Mouse (Mus musculus) heart, embryonic 15.5 days (tissue): ENCODE measurements around the gene Pi16. TPM values are rescaled to one million over a fixed set of nuclear protein-coding genes. Genes with fewer than 3 reads are reported as not detected.
"Not testable (repeated sequence)": the region's sequence is repeated elsewhere in the genome, so short reads cannot be mapped to it uniquely, and the experiment has no call there.

Source experiments
- ATAC-seq: fragments of 200-750 bp; cut with Nextera tagmentation; replicated peaks from 2 replicates; pipeline ENCODE4 v1.8.0; 2017; ENCODE audit warnings: low read depth, moderate TSS enrichment; ENCODE audit not compliant: insufficient number of reproducible peaks, insufficient read depth, low FRiP score
- H3K27ac ChIP-seq: fragments of 300-500 bp; sonication (generic); 2 replicates; pipeline ENCODE4 v1.5.1; 2015; ENCODE audit warnings: mild to moderate bottlenecking, inconsistent platforms
- H3K27me3 ChIP-seq: fragments of 300-500 bp; sonication (generic); 2 replicates; pipeline ENCODE4 v1.6.1; 2015; ENCODE audit warnings: inconsistent platforms
- H3K36me3 ChIP-seq: fragments of 300-500 bp; sonication (generic); 2 replicates; pipeline ENCODE4 v1.6.1; 2015; ENCODE audit warnings: mild to moderate bottlenecking, inconsistent platforms
- H3K4me1 ChIP-seq: fragments of 300-500 bp; sonication (generic); replicated peaks from 2 replicates; pipeline ENCODE4 v1.6.1; 2015; ENCODE audit warnings: inconsistent platforms
- H3K4me2 ChIP-seq: fragments of 300-500 bp; sonication (generic); 2 replicates; pipeline ENCODE4 v1.6.1; 2015; ENCODE audit warnings: inconsistent platforms, mild to moderate bottlenecking, moderate library complexity
- H3K4me3 ChIP-seq: fragments of 300-500 bp; sonication (generic); 2 replicates; pipeline ENCODE4 v1.5.1; 2015; ENCODE audit warnings: mild to moderate bottlenecking, inconsistent platforms
- H3K9ac ChIP-seq: fragments of 300-500 bp; sonication (generic); 2 replicates; pipeline ENCODE4 v1.6.1; 2015; ENCODE audit warnings: mild to moderate bottlenecking, inconsistent platforms
- H3K9me3 ChIP-seq: fragments of 300-500 bp; sonication (generic); replicated peaks from 2 replicates; pipeline ENCODE4 v1.6.1; 2016; ENCODE audit warnings: inconsistent platforms
- WGBS: fragments of 180-500 bp; shearing (Covaris S2); methylation state at CpG from one replicate; pipeline ENCODE4 v1.1.7; 2015; ENCODE audit warnings: mixed read lengths; 5-methylcytosine and 5-hydroxymethylcytosine counted together
- polyA plus RNA-seq: library from polyadenylated mRNA; unstranded; fragments of >200 nt; fragmentation: Nextera tagmentation; extraction: Ambion mirVana; gene quantifications from 2 replicates; pipeline ENCODE4 v1.2.1, GENCODE M21; 2015

Pi16 gene
- polyA plus RNA-seq: 4.3 and 5.8 TPM in 2 replicates

- WGBS: 86% methylated on average over 3 of the region's 3 CpGs
- H3K4me2 ChIP-seq, H3K9ac ChIP-seq, H3K36me3 ChIP-seq, ATAC-seq, H3K27me3 ChIP-seq, H3K4me3 ChIP-seq, H3K9me3 ChIP-seq: not testable (repeated sequence)
- peaks cover 17% of the 10 kb centered on the region for H3K4me1 ChIP-seq
- peak within 1 kb of the TSS; percentile 61 for H3K27ac ChIP-seq
Observed at GRCm38 (mm10) chr17:29317380-29317779, at the start of gene Pi16. Pi16 (plus strand) TSS chr17:29317680.

- H3K9ac ChIP-seq: peak overlapping the region; percentile 23; the same call in 1 of the 2 replicates
- H3K27ac ChIP-seq: peak overlapping the region; percentile 97
- H3K4me2 ChIP-seq: peak overlapping the region; percentile 77
- no peaks in the 10 kb centered on the region for H3K36me3 ChIP-seq
- H3K27me3 ChIP-seq: no peaks in the 10 kb centered on the region
- peak overlapping the region; percentile 96 for H3K4me3 ChIP-seq
- WGBS: 58% methylated on average over 6 of the region's 6 CpGs
- no peaks in the 10 kb centered on the region for H3K9me3 ChIP-seq
- ATAC-seq: no peak
- peaks cover 29% of the 10 kb centered on the region for H3K4me1 ChIP-seq
Observed at GRCm38 (mm10) chr17:29267931-29268681, 49.4 kb upstream of the Pi16 start.

- H3K4me3 ChIP-seq: peak within 1 kb of the TSS; percentile 96
- no peaks in the 10 kb centered on the region for H3K36me3 ChIP-seq
- H3K9ac ChIP-seq: peak within 1 kb of the TSS; percentile 96
- H3K4me2 ChIP-seq: peak within 1 kb of the TSS; percentile 77
- peak; percentile 90 for ATAC-seq
- H3K27ac ChIP-seq: peak within 1 kb of the TSS; percentile 97
- no peaks in the 10 kb centered on the region for H3K9me3 ChIP-seq
- no peaks in the 10 kb centered on the region for H3K27me3 ChIP-seq
- H3K4me1 ChIP-seq: peaks cover 28% of the 10 kb centered on the region
- under 1% methylated on average over 57 of the region's 63 CpGs for WGBS
Observed at GRCm38 (mm10) chr17:29268682-29269348, 48.7 kb upstream of the Pi16 start, which contains the start of gene BC004004. BC004004 (plus strand) TSS chr17:29268788.

GRCm38 (mm10) chr17:29269349-29269706 is 48.2 kb upstream of the Pi16 start:
- 15% methylated on average over 10 of the region's 10 CpGs for WGBS
- ATAC-seq: no peak
- Histone ChIP-seq H3K4me1 (peaks cover 29% of the 10 kb centered on the region), H3K27me3 (no peaks in the 10 kb centered on the region), H3K4me3 (peak overlapping the region; percentile 96), H3K36me3 (no peaks in the 10 kb centered on the region), H3K9ac (peak overlapping the region; percentile 96), H3K9me3 (no peaks in the 10 kb centered on the region), H3K27ac (peak overlapping the region; percentile 97), H3K4me2 (peak overlapping the region; percentile 77)

- Histone ChIP-seq H3K4me2 (peak overlapping the region; percentile 77; the same call in 1 of the 2 replicates), H3K9ac (no peak overlapping the region), H3K4me3 (no peak overlapping the region), H3K4me1 (peaks cover 25% of the 10 kb centered on the region), H3K27me3 (no peaks in the 10 kb centered on the region), H3K9me3 (no peaks in the 10 kb centered on the region), H3K27ac (no peak overlapping the region), H3K36me3 (no peaks in the 10 kb centered on the region)
- WGBS: 89% methylated on average over 9 of the region's 9 CpGs
- ATAC-seq: no peak
Observed at GRCm38 (mm10) chr17:29270148-29270698, 47.3 kb upstream of the Pi16 start.

- H3K36me3 ChIP-seq: no peaks in the 10 kb centered on the region; the same call in 1 of the 2 replicates
- no peak overlapping the region for H3K27ac ChIP-seq
- peaks cover 24% of the 10 kb centered on the region for H3K4me1 ChIP-seq
- no peak overlapping the region for H3K4me2 ChIP-seq
- 87% methylated on average over 7 of the region's 7 CpGs for WGBS
- no peak overlapping the region for H3K4me3 ChIP-seq
- H3K9ac ChIP-seq: no peak overlapping the region
- H3K27me3 ChIP-seq: no peaks in the 10 kb centered on the region
- no peak for ATAC-seq
- no peaks in the 10 kb centered on the region for H3K9me3 ChIP-seq
Observed at GRCm38 (mm10) chr17:29273156-29273555, 44.3 kb upstream of the Pi16 start.

- WGBS: 66% methylated on average over 11 of the region's 11 CpGs
- Histone ChIP-seq H3K9ac (no peak overlapping the region), H3K27me3 (no peaks in the 10 kb centered on the region), H3K4me2 (no peak overlapping the region), H3K27ac (no peak overlapping the region), H3K9me3 (no peaks in the 10 kb centered on the region), H3K4me1 (peaks cover 22% of the 10 kb centered on the region), H3K4me3 (no peak overlapping the region), H3K36me3 (no peaks in the 10 kb centered on the region; the same call in 1 of the 2 replicates)
- ATAC-seq: no peak
Observed at GRCm38 (mm10) chr17:29273889-29274288, 43.6 kb upstream of the Pi16 start.

GRCm38 (mm10) chr17:29280422-29280821 is 37.1 kb upstream of the Pi16 start:
- WGBS: 87% methylated on average over 5 of the region's 5 CpGs
- ATAC-seq: no peak
- Histone ChIP-seq H3K4me3 (no peak overlapping the region), H3K27me3 (no peaks in the 10 kb centered on the region), H3K9ac (no peak overlapping the region), H3K27ac (no peak overlapping the region), H3K36me3 (peaks cover 12% of the 10 kb centered on the region), H3K9me3 (no peaks in the 10 kb centered on the region), H3K4me1 (no peaks in the 10 kb centered on the region), H3K4me2 (no peak overlapping the region)

- Histone ChIP-seq H3K27ac (no peak overlapping the region), H3K27me3 (no peaks in the 10 kb centered on the region), H3K4me2 (no peak overlapping the region), H3K4me1 (no peaks in the 10 kb centered on the region), H3K36me3 (peaks cover 19% of the 10 kb centered on the region), H3K4me3 (no peak overlapping the region), H3K9ac (no peak overlapping the region), H3K9me3 (no peaks in the 10 kb centered on the region)
- 77% methylated on average over 5 of the region's 5 CpGs for WGBS
- ATAC-seq: no peak
Observed at GRCm38 (mm10) chr17:29281541-29281940, 35.9 kb upstream of the Pi16 start.

GRCm38 (mm10) chr17:29282216-29282952 is 35.1 kb upstream of the Pi16 start:
- Histone ChIP-seq H3K9me3 (no peaks in the 10 kb centered on the region), H3K4me3 (no peak overlapping the region), H3K4me2 (no peak overlapping the region), H3K9ac (no peak overlapping the region), H3K27ac (no peak overlapping the region), H3K27me3 (no peaks in the 10 kb centered on the region), H3K36me3 (peaks cover 24% of the 10 kb centered on the region), H3K4me1 (no peaks in the 10 kb centered on the region)
- WGBS: 73% methylated on average over 21 of the region's 21 CpGs
- no peak for ATAC-seq

- 88% methylated on average over 7 of the region's 7 CpGs for WGBS
- no peaks in the 10 kb centered on the region for H3K4me1 ChIP-seq
- H3K27me3 ChIP-seq: no peaks in the 10 kb centered on the region
Observed at GRCm38 (mm10) chr17:29291793-29292192, 25.7 kb upstream of the Pi16 start.

More at GRCm38 (mm10) chr17:29291793-29292192, 25.7 kb upstream of the Pi16 start:
- Histone ChIP-seq H3K4me3 (no peak overlapping the region), H3K9ac (no peak overlapping the region), H3K9me3 (no peaks in the 10 kb centered on the region), H3K4me2 (no peak overlapping the region), H3K27ac (no peak overlapping the region), H3K36me3 (peaks cover 27% of the 10 kb centered on the region)
- ATAC-seq: no peak
